Mouse (Mus musculus) neural tube, embryonic 15.5 days (tissue): ENCODE results near the gene Apoc4. TPM values are rescaled to one million over a fixed set of nuclear protein-coding genes. Genes with fewer than 3 reads are reported as not detected.

ENCODE experiments used
- polyA plus RNA-seq: library from polyadenylated mRNA; unstranded; fragments of >200 nt; fragmentation: Nextera tagmentation; extraction: Ambion mirVana; gene quantifications from 2 replicates; pipeline ENCODE4 v1.2.1, GENCODE M21; 2015

Apoc4 gene
- polyA plus RNA-seq, 1 experiment from 2014 or later: 0.38 TPM

Other genes with a start within 250 kb of the Apoc4 start
- 15.4 and 16.5 TPM in 2 replicates for gene Mark4, start 222.7 kb downstream of the Apoc4 start, polyA plus RNA-seq
- gene Exoc3l2, start 218.1 kb downstream of the Apoc4 start, polyA plus RNA-seq: 1.5 and 1.8 TPM in 2 replicates
- gene Bloc1s3, start 173.1 kb downstream of the Apoc4 start, polyA plus RNA-seq: 3.9 and 5.0 TPM in 2 replicates
- 39.2 and 58.6 TPM in 2 replicates for gene Trappc6a, start 173.1 kb downstream of the Apoc4 start, polyA plus RNA-seq
- 1.2 and 1.5 TPM in 2 replicates for gene Nkpd1, start 163.6 kb downstream of the Apoc4 start, polyA plus RNA-seq
- gene Ppp1r37, start 118.4 kb downstream of the Apoc4 start, polyA plus RNA-seq: 41.0 and 42.3 TPM in 2 replicates
- gene Zfp296, start 104.2 kb downstream of the Apoc4 start, polyA plus RNA-seq: 0.23 and 0.61 TPM in 2 replicates
- gene Gemin7, start 103.9 kb downstream of the Apoc4 start, polyA plus RNA-seq: 145 and 154 TPM in 2 replicates
- 51.0 and 61.5 TPM in 2 replicates for gene Clasrp, start 77.0 kb downstream of the Apoc4 start, polyA plus RNA-seq
- gene Relb, start 52.0 kb downstream of the Apoc4 start, polyA plus RNA-seq: 9.6 and 12.8 TPM in 2 replicates
- 128 and 140 TPM in 2 replicates for gene Clptm1, start 16.4 kb downstream of the Apoc4 start, polyA plus RNA-seq
- gene Apoc2, start 3.5 kb downstream of the Apoc4 start, polyA plus RNA-seq: 1.8 TPM in 2 replicates
- gene Gm44805, start 56 bp downstream of the Apoc4 start, polyA plus RNA-seq: not detected in 2 replicates
- gene Apoc1, start 11.2 kb upstream of the Apoc4 start, polyA plus RNA-seq: 6.5 and 7.3 TPM in 2 replicates
- gene Apoe, start 17.7 kb upstream of the Apoc4 start, polyA plus RNA-seq: 643 and 683 TPM in 2 replicates
- gene Tomm40, start 34.0 kb upstream of the Apoc4 start, polyA plus RNA-seq: 155 and 171 TPM in 2 replicates
- gene Nectin2, start 69.0 kb upstream of the Apoc4 start, polyA plus RNA-seq: 56.5 and 68.7 TPM in 2 replicates
- 26.3 and 37.0 TPM in 2 replicates for gene Bcam, start 89.5 kb upstream of the Apoc4 start, polyA plus RNA-seq
- 0.69 and 2.2 TPM in 2 replicates for gene Cblc, start 115.3 kb upstream of the Apoc4 start, polyA plus RNA-seq
- gene Bcl3, start 141.3 kb upstream of the Apoc4 start, polyA plus RNA-seq: 1.2 and 5.2 TPM in 2 replicates
- gene Gm19345, start 170.5 kb upstream of the Apoc4 start, polyA plus RNA-seq: 14.3 and 17.3 TPM in 2 replicates
- gene Ceacam16, start 179.8 kb upstream of the Apoc4 start, polyA plus RNA-seq: 0.69 and 1.2 TPM in 2 replicates
- gene Ceacam19, start 206.5 kb upstream of the Apoc4 start, polyA plus RNA-seq: not detected in 2 replicates
- 12.0 and 12.5 TPM in 2 replicates for gene Pvr, start 239.7 kb upstream of the Apoc4 start, polyA plus RNA-seq